Mouse (Mus musculus): ENCODE results near the gene Tmem97. TPM values are rescaled to one million over a fixed set of nuclear protein-coding genes. Genes with fewer than 3 reads are reported as not detected.
"Not testable (repeated sequence)": the region's sequence is repeated elsewhere in the genome, so short reads cannot be mapped to it uniquely, and the experiment has no call there.

The Tmem97 gene
- total and polyA plus RNA-seq, 3 experiments, result 166 to 215 (median 207) TPM

DNA sequence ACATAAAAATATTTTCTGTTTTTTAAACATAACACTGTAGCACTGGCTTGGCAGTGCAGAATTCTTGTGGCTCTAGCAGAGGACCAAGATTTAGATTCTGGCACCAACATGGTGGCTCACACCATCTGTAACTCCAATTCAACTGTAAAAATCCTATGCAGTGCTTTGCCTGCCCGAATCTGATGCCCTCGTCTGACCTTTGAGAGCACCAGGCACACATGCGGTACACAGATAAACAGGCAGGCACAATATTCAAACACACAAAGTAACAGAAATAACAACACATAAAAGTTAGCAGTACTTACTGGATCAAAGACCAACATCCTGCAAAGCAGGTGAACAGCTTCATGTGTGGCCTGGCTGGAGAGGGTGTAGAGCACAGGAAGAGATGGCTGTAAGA is 24.0 kb upstream of the Tmem97 start:
- H3K36me3 ChIP-seq (ENCODE audit: control insufficient read depth in 1 of 2, insufficient read depth in 2 of 2, low read length in 2 of 2), result peaks cover 3 to 14% of the 10 kb centered on the region in 2 experiments
- DNase-seq (ENCODE audit: low read depth, low spot score), result no peak

DNA sequence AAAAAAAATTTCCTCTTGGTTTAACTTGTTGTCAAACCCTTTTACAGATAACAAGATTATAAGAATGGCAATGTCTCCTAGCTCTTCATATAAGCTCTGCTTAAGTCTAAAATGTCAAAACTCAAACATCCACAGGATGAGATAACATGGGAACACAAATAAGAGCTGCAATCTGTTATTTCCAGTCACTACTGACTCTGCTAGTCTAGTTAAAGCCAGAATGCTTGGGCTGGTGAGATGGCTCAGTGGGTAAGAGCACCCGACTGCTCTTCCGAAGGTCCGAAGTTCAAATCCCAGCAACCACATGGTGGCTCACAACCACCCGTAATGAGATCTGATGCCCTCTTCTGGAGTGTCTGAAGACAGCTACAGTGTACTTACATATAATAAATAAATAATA is 23.5 kb upstream of the Tmem97 start:
- H3K9ac ChIP-seq (ENCODE audit: control insufficient read depth, low read depth, low read length, poor library complexity, severe bottlenecking); H3K9me3 ChIP-seq (replicated peaks; ENCODE audit: insufficient read depth, low read length); H3K27ac ChIP-seq (ENCODE audit: control insufficient read depth, low read depth, low read length); H3K79me2 ChIP-seq (ENCODE audit: control insufficient read depth, insufficient read depth, low read length, poor library complexity); H3K4me3 ChIP-seq (ENCODE audit: control insufficient read depth in 1 of 2, insufficient read depth in 1 of 2, low read depth in 2 of 2, low read length in 2 of 2); DNase-seq (ENCODE audit: low read depth, low spot score); H3K27me3 ChIP-seq (ENCODE audit: control insufficient read depth in 1 of 2, insufficient read depth in 2 of 2, low read length in 2 of 2): not testable (repeated sequence)
- Histone ChIP-seq H3K36me3 (ENCODE audit: control insufficient read depth in 1 of 2, insufficient read depth in 2 of 2, low read length in 2 of 2) (peaks cover 1 to 14% of the 10 kb centered on the region in 2 experiments), H3K4me1 (ENCODE audit: control insufficient read depth in 1 of 2, insufficient read depth in 2 of 2, low read length in 2 of 2) (peaks cover 11 to 12% of the 10 kb centered on the region in 2 experiments)
- TF ChIP-seq TBP (IDR thresholded peaks at IDR 0.05; ENCODE audit: low read depth, low read length), result peak; percentile 78

More for the DNA sequence above, 24.0 kb upstream of the Tmem97 start:
- H3K27me3 ChIP-seq (ENCODE audit: control insufficient read depth in 1 of 2, insufficient read depth in 2 of 2, low read length in 2 of 2), result no peaks in the 10 kb centered on the region
- H3K79me2 ChIP-seq (ENCODE audit: control insufficient read depth, insufficient read depth, low read length, poor library complexity), result no peaks in the 10 kb centered on the region
- no peak overlapping the region for H3K4me3 ChIP-seq (ENCODE audit: control insufficient read depth in 1 of 2, insufficient read depth in 1 of 2, low read depth in 2 of 2, low read length in 2 of 2)
- no peaks in the 10 kb centered on the region for H3K9me3 ChIP-seq (replicated peaks; ENCODE audit: insufficient read depth, low read length)
- no peak overlapping the region for H3K27ac ChIP-seq (ENCODE audit: control insufficient read depth, low read depth, low read length)
- peaks cover 11 to 12% of the 10 kb centered on the region in 2 experiments for H3K4me1 ChIP-seq (ENCODE audit: control insufficient read depth in 1 of 2, insufficient read depth in 2 of 2, low read length in 2 of 2)
- TF ChIP-seq ZMIZ1 (IDR thresholded peaks at IDR 0.05; ENCODE audit: low read depth, low read length) (no peak), ZKSCAN1 (IDR thresholded peaks at IDR 0.05; ENCODE audit: low read depth, low read length) (no peak), RAD21 (IDR thresholded peaks at IDR 0.05; ENCODE audit: low read depth, low read length) (no peak), POLR2AphosphoS5 (IDR thresholded peaks at IDR 0.05; ENCODE audit: borderline replicate concordance, low read depth, low read length) (no peak), ETS1 (IDR thresholded peaks at IDR 0.05; ENCODE audit: low read depth, low read length) (no peak), GABPA (IDR thresholded peaks at IDR 0.05; ENCODE audit: low read depth, low read length) (no peak), TCF12 (IDR thresholded peaks at IDR 0.05; ENCODE audit: low read depth, low read length) (0 out of 2 replicates have a peak, but pooled peaks have one; percentile 12), SMC3 (IDR thresholded peaks at IDR 0.05; ENCODE audit: low read depth, low read length) (no peak), SIN3A (IDR thresholded peaks at IDR 0.05; ENCODE audit: low read length) (no peak), UBTF (IDR thresholded peaks at IDR 0.05; ENCODE audit: borderline replicate concordance, insufficient read depth, low read depth, low read length) (no peak), NRF1 (IDR thresholded peaks at IDR 0.05; ENCODE audit: insufficient read depth, low read depth, low read length, poor library complexity, severe bottlenecking) (no peak), ZNF384 (IDR thresholded peaks at IDR 0.05; ENCODE audit: low read depth, low read length) (no peak), MAX (IDR thresholded peaks at IDR 0.05; ENCODE audit: low read length) (no peak), JUND (IDR thresholded peaks at IDR 0.05; ENCODE audit: low read depth, low read length) (no peak), GATA1 (IDR thresholded peaks at IDR 0.05; ENCODE audit: low read depth, low read length) (no peak), EP300 (IDR thresholded peaks at IDR 0.05; ENCODE audit: low read depth in 1 of 2, low read length in 2 of 2) (peak in 1 of 2 experiments; percentile 36; a peak in 1 of 4 replicates), USF1 (IDR thresholded peaks at IDR 0.05; ENCODE audit: low read depth, low read length) (no peak), MYC (IDR thresholded peaks at IDR 0.05; ENCODE audit: low read depth, low read length) (no peak), KAT2A (conservative IDR thresholded peaks at IDR 0.05; ENCODE audit: low read depth, low read length) (no peak), TAL1 (IDR thresholded peaks at IDR 0.05; ENCODE audit: low read length) (no peak), USF2 (IDR thresholded peaks at IDR 0.05; ENCODE audit: borderline replicate concordance in 1 of 2, insufficient read depth in 1 of 2, low read depth in 1 of 2, low read length in 2 of 2) (no peak), RCOR1 (IDR thresholded peaks at IDR 0.05; ENCODE audit: low read depth, low read length) (peak; percentile 28; the same call in 1 of the 2 replicates)
- H3K9ac ChIP-seq (ENCODE audit: control insufficient read depth, low read depth, low read length, poor library complexity, severe bottlenecking), result no peak overlapping the region

All from MEL (cell line).